ENCODE assay signal across 10 mouse cellular contexts in genomic region chr1:21962896-21963864, GRCm38 (mm10). TPM values are rescaled to one million over a fixed set of nuclear protein-coding genes. Genes with fewer than 3 reads are reported as not detected.
DNase-seq lines count a peak whose midpoint lies in the region; ATAC-seq lines count a peak whose summit lies in the region.
"Had no signal": no experiment of that assay in that cellular context is flagged by ENCODE, and none has a peak within 500 bp of the region (broad histone marks: within the 10 kb centered on the region; RNA-seq: fewer than 3 reads in every experiment).

No protein-coding gene starts in this region.

- no peak for ATAC-seq in hindbrain, embryonic 11.5 days (ENCODE audit: low FRiP score)
- no peak for ATAC-seq in hindbrain, embryonic 16.5 days
- no peak for ATAC-seq in heart, embryonic 16.5 days (replicated peaks; ENCODE audit: extremely low read depth, insufficient read depth, low FRiP score)

- peaks cover 4% of the 10 kb centered on the region for H3K27me3 ChIP-seq in hindbrain, embryonic 11.5 days (ENCODE audit: control insufficient read depth, insufficient read depth, low read length)
- H3K27me3 ChIP-seq in hindbrain, embryonic 16.5 days (replicated peaks; ENCODE audit: control insufficient read depth, insufficient read depth, low read length), result no peaks in the 10 kb centered on the region
- H3K27me3 ChIP-seq in heart, embryonic 16.5 days (ENCODE audit: control insufficient read depth, insufficient read depth, low read length), result no peaks in the 10 kb centered on the region
- peaks cover 50% of the 10 kb centered on the region for H3K27me3 ChIP-seq in forebrain, embryonic 10.5 days (ENCODE audit: poor library complexity, severe bottlenecking)

- peak; percentile 6 for DNase-seq in hindbrain, embryonic 11.5 days (ENCODE audit: low spot score)
- DNase-seq in CD4-positive, CD25-positive, alpha-beta regulatory T cell, adult 2 months (ENCODE audit: low read depth, low spot score), result peak; percentile 66
- DNase-seq in right cerebral cortex, postnatal 10 days (ENCODE audit: low spot score in 2 of 2), result peak; percentile 32 to 46
- no peak for DNase-seq in gastrocnemius, postnatal 4 days (ENCODE audit: low spot score in 2 of 2)
- no peak for DNase-seq in adrenal gland, postnatal 36 days
- DNase-seq in forebrain, embryonic 10.5 days (ENCODE audit: extremely low spot score, low spot score), result no peak

- WGBS in hindbrain, embryonic 11.5 days, result 55% methylated on average over 16 of the region's 16 CpGs
- WGBS in hindbrain, embryonic 16.5 days, result 55% methylated on average over 16 of the region's 16 CpGs
- 16% methylated on average over 16 of the region's 16 CpGs for WGBS in heart, embryonic 16.5 days
- WGBS in forebrain, embryonic 10.5 days, result 56% methylated on average over 16 of the region's 16 CpGs

- no peak overlapping the region for H3K27ac ChIP-seq in hindbrain, embryonic 11.5 days (ENCODE audit: low read depth, low read length)
- H3K27ac ChIP-seq in hindbrain, embryonic 16.5 days (ENCODE audit: low read depth, low read length), result no peak overlapping the region
- peak overlapping the region; percentile 23 for H3K27ac ChIP-seq in heart, embryonic 16.5 days (ENCODE audit: low read length)
- no peak overlapping the region for H3K27ac ChIP-seq in forebrain, embryonic 10.5 days
- H3K27ac ChIP-seq: macrophage had no signal

- H3K36me3 ChIP-seq in hindbrain, embryonic 11.5 days (ENCODE audit: control insufficient read depth, insufficient read depth, low read length), result no peaks in the 10 kb centered on the region
- H3K36me3 ChIP-seq in hindbrain, embryonic 16.5 days (ENCODE audit: control insufficient read depth, insufficient read depth, low read length), result no peaks in the 10 kb centered on the region
- H3K36me3 ChIP-seq in heart, embryonic 16.5 days (ENCODE audit: control insufficient read depth, insufficient read depth), result no peaks in the 10 kb centered on the region
- H3K36me3 ChIP-seq in forebrain, embryonic 10.5 days (replicated peaks), result no peaks in the 10 kb centered on the region

- 0 out of 2 replicates have a peak, but pooled peaks cover 2% of the 10 kb centered on the region for H3K4me1 ChIP-seq in hindbrain, embryonic 11.5 days (replicated peaks; ENCODE audit: control insufficient read depth, insufficient read depth, low read length)
- peaks cover 5% of the 10 kb centered on the region; the same call in 1 of the 2 replicates for H3K4me1 ChIP-seq in hindbrain, embryonic 16.5 days (ENCODE audit: control insufficient read depth, insufficient read depth, low read depth, low read length)
- peaks cover 19% of the 10 kb centered on the region for H3K4me1 ChIP-seq in heart, embryonic 16.5 days (ENCODE audit: control insufficient read depth, insufficient read depth, low read length)
- peaks cover 26% of the 10 kb centered on the region for H3K4me1 ChIP-seq in forebrain, embryonic 10.5 days

- H3K4me2 ChIP-seq in hindbrain, embryonic 11.5 days (replicated peaks; ENCODE audit: low read depth, low read length), result no peak overlapping the region
- no peak overlapping the region for H3K4me2 ChIP-seq in hindbrain, embryonic 16.5 days (ENCODE audit: low read length)
- peak overlapping the region; percentile 87 for H3K4me2 ChIP-seq in heart, embryonic 16.5 days (ENCODE audit: low read depth, low read length)

- no peak overlapping the region for H3K4me3 ChIP-seq in hindbrain, embryonic 11.5 days (ENCODE audit: low read depth, low read length)
- no peak overlapping the region for H3K4me3 ChIP-seq in hindbrain, embryonic 16.5 days (ENCODE audit: low read length)
- peak overlapping the region; percentile 82 for H3K4me3 ChIP-seq in heart, embryonic 16.5 days (ENCODE audit: low read length)
- H3K4me3 ChIP-seq in forebrain, embryonic 10.5 days, result no peak overlapping the region
- H3K4me3 ChIP-seq: erythroblast, embryonic 14.5 days had no signal

- H3K9me3 ChIP-seq in hindbrain, embryonic 11.5 days (ENCODE audit: control insufficient read depth, low read length), result no peaks in the 10 kb centered on the region
- H3K9me3 ChIP-seq in hindbrain, embryonic 16.5 days (ENCODE audit: control insufficient read depth, low read length), result no peaks in the 10 kb centered on the region
- no peaks in the 10 kb centered on the region for H3K9me3 ChIP-seq in heart, embryonic 16.5 days (replicated peaks; ENCODE audit: control insufficient read depth, low read length)
- H3K9me3 ChIP-seq in forebrain, embryonic 10.5 days, result no peaks in the 10 kb centered on the region

- no peak overlapping the region for H3K9ac ChIP-seq in hindbrain, embryonic 11.5 days (ENCODE audit: low read depth, low read length)
- no peak overlapping the region for H3K9ac ChIP-seq in hindbrain, embryonic 16.5 days (ENCODE audit: low read depth, low read length)
- H3K9ac ChIP-seq in heart, embryonic 16.5 days (ENCODE audit: low read length), result peak overlapping the region; percentile 15

RNA-seq across cellular contexts. Expression of gene Kcnq5, which starts 1.4 kb away (rescaled TPM):
- 1.2 and 1.3 TPM in 2 replicates for polyA plus RNA-seq in hindbrain, embryonic 11.5 days (2014; fragmentation: Nextera tagmentation; extraction: Ambion mirVana)
- 2.6 TPM in 2 replicates for polyA plus RNA-seq in hindbrain, embryonic 16.5 days (2015; fragmentation: Nextera tagmentation; extraction: Ambion mirVana)
- 2.6 and 2.7 TPM in 2 replicates for polyA plus RNA-seq in heart, embryonic 16.5 days (2015; fragmentation: Nextera tagmentation; extraction: Ambion mirVana)
- 1 to 10 TPM; 2.2 to 3.1 TPM for total RNA-seq in gastrocnemius, postnatal 4 days (2021)
- total RNA-seq in adrenal gland, postnatal 36 days (2021), result under 1 TPM; 0.53 TPM
- 0.47 and 0.73 TPM in 2 replicates for polyA plus RNA-seq in forebrain, embryonic 10.5 days (2016; fragmentation: Nextera tagmentation; extraction: Ambion mirVana)
- polyA plus RNA-seq: erythroblast, embryonic 14.5 days; macrophage had no signal

Comparison
In these comparisons a context has a peak if more than half of its experiments do, and no peak if none do; other contexts are left out.
1. DNase-seq: peak in hindbrain, embryonic 11.5 days (single experiment), CD4-positive, CD25-positive, alpha-beta regulatory T cell, adult 2 months (single experiment) and right cerebral cortex, postnatal 10 days (2 of 2); none in gastrocnemius, postnatal 4 days (0 of 2), adrenal gland, postnatal 36 days (0 of 2) and forebrain, embryonic 10.5 days (single experiment).